Mouse (Mus musculus) liver, adult 2 months (tissue): ENCODE results near the gene Atxn1.

Experiments used
- CTCF ChIP-seq: fragments of 200-500 bp; IDR thresholded peaks from 2 replicates; pipeline ENCODE4 v1.5.1; 2011; ENCODE audit warnings: low read depth, low read length, control low read depth
- POLR2A ChIP-seq: fragments of 200-500 bp; IDR thresholded peaks from 2 replicates; pipeline ENCODE4 v1.6.1; 2011; ENCODE audit warnings: low read length, control low read depth; ENCODE audit not compliant: insufficient read depth; ENCODE audit errors: extremely low read depth

DNA sequence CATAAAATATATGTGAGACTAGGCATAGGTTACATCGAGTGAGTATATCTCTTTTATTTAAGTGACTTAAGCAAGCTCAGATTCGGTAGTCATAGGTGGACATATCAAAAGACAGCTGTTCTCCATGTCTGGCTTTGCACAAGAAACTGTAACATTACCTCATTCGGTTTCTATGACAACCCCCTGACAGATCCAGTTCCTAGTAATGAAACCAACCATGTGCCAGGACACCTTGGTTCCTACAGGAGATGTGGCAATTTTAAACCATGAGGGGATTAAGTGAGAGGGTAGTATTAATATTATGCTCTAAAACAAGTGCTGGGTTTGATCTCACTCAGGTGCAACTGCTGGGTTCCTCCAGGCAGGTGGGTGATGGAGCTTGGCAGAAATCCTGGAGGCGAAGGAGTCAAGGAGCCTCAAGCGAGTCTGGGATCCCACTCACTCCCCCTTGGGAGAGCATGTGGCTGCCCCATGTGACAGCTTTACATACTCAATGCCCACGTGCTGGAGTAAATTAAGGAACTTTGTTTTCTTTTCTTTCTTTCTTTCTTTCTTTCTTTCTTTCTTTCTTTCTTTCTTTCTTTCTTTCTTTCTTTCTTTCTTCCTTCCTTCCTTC lies 320.9 kb downstream of the Atxn1 start:
- TF ChIP-seq CTCF (no peak), POLR2A (no peak)
